Mouse (Mus musculus) heart, adult 11 months (tissue): ENCODE data around the gene Sly.
"Not testable (repeated sequence)": the region's sequence is repeated elsewhere in the genome, so short reads cannot be mapped to it uniquely, and the experiment has no call there.

Experiments used
- DNase-seq: peaks from one replicate; pipeline ENCODE4 v3.0.0; 2022

Sly gene

DNA sequence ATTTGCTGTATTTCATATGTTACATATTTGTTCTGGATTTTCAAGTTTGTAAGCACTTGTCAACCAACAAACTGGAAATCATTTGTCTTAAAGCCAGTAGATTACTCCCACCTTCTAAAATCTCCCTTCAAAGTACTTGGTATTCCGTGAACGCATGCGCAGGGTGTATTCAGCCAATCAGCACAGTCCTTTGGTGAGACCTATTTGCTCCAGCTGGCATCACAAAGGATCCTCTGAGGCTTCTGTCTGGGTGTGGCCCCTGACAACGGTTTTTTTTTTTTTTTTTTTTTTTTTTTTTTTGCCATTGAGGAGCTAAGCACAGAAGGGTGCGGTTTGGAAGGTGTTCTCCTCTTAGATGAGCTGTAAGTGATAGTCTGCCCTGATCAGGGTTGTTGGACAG lies at the start of gene Sly:
Sly (plus strand) TSS at position 301 of the 400 bp plus-strand sequence.
- not testable (repeated sequence) for DNase-seq
